Mouse (Mus musculus): Measurements from ENCODE around the gene Rxrb.
"Not testable (repeated sequence)": the region's sequence is repeated elsewhere in the genome, so short reads cannot be mapped to it uniquely, and the experiment has no call there.

Gene Rxrb

DNA sequence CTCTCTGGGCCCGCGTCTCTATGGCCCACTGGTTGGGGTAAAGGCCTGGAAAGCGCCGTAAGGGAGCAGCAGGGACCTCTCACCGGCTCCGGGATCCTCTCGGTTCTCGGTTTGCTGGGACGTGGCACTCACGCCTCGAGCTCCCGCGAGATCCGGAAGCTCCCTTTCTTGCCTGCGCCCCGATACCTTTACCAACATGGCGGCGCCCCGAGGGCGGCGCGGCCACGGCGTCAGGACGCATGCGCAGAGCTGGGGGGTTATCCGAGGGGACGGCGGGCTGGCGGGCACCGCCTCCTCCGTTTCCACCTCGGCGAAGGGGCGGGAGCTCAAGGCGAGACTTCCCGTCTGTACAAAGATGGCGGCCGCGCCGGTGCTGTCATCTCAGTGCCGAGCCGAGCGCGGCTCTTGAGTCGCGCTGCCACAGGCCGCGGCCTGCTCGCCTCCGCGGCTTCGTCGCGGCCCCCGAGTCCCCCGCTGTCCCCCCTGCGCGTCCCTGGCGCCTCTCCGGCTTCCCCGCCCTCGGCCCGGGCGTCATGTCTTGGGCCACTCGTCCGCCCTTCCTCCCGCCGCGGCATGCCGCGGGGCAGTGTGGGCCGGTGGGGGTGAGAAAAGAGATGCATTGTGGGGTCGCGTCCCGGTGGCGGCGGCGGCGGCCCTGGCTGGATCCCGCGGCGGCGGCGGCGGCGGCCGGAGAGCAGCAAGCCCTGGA is at the start of gene Rxrb, which contains the start of gene Slc39a7:
TSS of gene Rxrb (plus strand) at position 348 of the 709 bp plus-strand sequence.
TSS of gene Slc39a7 (minus strand) at position 218 of the 709 bp plus-strand sequence.
- DNase-seq (ENCODE audit: low spot score), result peak; percentile 98

DNA sequence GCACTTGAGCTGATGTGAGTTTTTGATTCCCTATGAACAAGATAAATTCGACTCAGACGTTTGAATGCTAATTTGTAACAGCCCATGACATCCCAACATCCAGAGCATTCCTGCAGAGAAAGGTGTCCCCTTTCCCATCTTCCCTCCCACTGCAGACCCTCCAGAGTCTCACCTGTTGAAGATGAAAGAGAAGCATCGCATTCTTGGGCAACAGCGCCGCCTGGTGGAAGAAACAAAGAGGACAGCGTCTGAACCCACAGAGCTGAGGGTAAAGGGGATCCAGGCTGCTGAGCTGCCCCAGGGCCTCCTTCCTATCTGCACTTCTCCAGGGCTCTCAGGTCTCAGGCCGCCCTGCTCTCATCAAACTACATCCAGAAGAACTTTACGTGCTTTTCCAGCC is 49.5 kb upstream of the Rxrb start:
- DNase-seq (ENCODE audit: low spot score), result peak; percentile 29

DNA sequence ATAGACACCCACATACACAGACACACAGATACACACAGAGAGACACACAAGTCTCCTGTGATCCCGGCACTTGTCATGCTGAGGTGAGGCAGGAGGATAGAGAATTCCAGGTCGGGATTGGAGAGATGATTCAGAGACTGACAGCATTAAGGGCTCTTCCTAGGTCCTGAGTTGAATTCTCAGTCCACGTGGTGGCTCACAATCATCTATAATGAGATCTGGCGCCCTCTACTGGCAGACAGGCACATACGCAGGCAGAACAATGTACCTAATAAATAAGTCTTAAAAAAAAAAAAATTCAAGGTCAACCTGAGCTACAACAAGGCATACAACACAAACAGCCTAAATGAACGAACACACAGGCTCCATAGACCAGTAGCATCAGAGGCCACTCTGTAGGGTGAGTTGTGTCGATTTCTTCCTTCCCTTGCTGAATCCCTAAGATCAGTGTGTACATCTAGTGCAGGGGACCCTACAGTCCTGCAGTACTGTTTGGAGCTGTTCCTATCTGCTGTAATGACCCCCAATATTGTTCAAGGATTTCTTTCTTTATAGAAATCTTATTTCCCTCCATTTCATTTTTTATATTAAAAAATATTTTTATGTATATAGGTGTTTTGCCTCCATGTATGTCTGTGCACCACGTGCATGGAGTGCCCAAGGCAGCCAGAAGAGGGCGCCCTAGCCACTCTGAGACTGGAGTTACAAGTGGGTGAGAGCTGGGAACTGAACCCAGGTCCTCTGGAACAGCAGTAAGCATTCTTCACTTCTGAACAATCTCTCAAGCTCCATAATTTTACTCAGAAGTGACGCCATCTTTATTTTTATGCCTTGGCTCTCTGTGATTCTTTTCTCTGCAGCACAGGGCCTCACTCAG is 39.6 kb upstream of the Rxrb start:
- DNase-seq (ENCODE audit: low spot score), result peak; percentile 42

DNA sequence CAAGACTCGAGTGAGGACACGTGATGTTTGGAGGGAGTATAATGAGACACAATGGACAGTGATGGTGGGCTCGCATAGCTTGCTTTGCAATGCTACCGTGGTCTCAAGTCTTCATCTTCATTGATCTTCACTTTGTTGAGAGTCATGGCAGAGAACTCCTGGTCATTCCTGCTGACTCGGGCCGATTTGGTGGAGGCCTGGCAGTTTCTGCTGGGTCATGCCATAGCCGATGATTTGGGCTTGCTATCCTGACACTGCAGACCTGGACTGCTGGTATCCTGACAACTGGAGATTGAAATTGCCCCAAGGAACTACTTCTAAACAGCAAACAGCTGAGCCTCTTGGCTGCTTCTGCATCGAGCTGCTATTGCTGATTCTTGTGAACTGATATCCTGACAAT is 36.7 kb upstream of the Rxrb start:
- DNase-seq (ENCODE audit: low spot score), result no peak

DNA sequence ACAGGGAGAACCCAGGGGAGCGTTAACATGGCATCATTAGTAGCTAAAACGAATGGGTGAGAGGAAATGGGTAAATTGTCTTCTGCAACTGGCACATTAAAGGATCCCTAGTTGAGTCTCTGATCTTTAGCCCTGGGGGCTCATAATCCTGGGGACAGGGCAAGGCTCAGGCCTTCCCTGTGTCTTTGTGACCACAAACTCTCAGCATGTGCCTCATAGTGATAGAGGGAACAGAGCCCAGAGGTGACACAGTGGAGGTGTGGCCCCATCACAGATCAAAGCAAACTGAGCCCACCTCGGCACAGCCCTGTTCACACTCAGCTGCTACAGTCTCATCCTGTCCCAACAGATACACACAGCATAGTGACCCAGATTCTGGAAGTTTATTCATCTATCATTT is 36.0 kb upstream of the Rxrb start:
- DNase-seq (ENCODE audit: low spot score), result no peak

DNA sequence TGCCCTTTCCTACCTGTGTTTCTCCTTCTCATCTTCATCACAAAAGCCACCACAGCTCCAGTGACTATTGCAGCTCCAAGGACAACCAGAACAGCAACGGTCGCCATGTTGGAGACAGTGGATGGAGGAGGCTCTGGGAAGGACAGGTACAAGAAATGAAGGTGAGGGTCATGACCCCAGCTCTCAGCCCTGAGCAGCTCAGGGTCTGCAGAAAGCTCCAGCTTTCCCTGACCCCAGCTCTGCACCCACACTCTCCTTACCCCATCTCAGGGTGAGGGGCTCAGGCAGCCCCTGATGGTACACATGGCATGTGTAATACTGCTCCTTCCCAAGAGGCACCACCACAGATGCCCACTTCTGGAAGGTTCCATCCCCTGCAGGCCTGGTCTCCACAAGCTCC is 34.6 kb upstream of the Rxrb start:
- not testable (repeated sequence) for DNase-seq (ENCODE audit: low spot score)

DNA sequence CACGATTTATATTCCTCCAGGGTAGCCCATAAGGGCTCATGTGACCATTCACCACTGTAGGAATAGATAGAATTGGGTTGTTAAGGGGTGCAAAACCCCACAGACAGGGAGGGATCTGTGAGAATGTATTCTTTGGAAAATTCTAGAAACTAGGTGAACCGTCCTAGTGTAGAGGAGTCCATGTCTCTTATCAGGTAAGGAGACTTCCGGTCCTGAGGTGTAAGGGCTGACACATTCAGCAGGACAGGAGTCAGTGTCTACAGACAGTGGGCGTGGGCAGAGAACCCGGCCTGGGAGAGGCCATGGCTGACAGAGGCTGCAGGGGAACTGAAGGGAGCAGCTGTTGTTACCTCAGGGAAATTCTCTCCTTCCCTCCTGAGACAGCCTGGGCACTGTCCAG is 32.9 kb upstream of the Rxrb start:
- not testable (repeated sequence) for DNase-seq (ENCODE audit: low spot score)

DNA sequence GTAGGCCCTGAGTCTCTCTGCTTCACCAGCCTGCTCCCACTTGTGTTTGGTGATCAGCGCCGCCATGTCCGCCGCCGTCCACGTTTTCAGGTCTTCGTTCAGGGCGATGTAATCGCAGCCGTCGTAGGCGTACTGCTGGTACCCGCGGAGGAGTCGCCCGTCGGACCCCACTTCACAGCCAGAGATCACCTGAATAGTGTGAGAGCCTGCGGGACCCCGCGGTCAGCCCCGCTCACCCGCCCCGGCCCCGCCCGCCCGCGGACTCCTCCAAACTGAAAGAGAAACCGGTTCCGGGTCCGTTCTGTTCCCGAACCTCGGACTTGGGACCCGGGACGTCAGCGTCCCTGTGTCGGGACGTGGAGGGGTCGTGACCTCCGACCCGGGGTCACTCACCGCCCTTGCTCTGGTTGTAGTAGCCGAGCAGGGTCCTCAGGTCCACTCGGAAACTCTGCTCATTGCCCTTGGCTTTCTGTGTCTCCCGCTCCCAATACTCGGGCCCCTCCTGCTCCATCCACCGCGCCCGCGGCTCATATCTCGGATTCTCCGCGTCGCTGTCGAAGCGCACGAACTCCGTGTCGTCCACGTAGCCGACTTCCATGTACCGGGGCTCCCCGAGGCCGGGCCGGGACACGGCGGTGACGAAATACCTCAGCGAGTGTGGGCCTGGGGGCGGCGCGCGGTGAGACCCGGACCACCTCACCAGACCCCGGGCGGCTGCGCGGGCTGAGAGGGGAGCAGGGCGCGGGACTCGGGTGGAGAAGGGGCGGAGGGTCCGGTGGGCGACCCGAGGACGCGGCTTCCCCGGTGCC is 32.1 kb upstream of the Rxrb start:
- peak; percentile 30 for DNase-seq (ENCODE audit: low spot score)

DNA sequence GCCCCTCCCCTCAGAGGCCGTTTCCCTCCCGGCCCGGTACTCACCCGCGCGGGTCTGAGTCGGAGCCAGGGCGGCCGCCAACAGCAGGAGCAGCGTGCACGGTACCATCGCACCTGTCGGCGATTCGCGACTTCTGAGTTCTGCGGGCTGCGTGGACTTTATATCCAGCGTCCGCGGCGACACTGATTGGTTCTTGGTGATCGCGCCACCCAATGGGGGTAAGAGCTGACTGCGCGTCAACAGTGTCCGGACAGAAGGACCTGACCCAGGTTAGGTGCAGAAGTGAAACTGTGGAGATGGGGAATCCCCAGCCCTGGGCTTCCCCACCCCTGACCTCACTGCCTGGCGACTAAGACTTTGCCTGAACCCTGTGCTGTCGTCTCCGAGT is 31.5 kb upstream of the Rxrb start, which contains the start of gene H2-K1:
TSS of gene H2-K1 (minus strand) at position 198 of the 388 bp plus-strand sequence.
- peak; percentile 85 for DNase-seq (ENCODE audit: low spot score)

DNA sequence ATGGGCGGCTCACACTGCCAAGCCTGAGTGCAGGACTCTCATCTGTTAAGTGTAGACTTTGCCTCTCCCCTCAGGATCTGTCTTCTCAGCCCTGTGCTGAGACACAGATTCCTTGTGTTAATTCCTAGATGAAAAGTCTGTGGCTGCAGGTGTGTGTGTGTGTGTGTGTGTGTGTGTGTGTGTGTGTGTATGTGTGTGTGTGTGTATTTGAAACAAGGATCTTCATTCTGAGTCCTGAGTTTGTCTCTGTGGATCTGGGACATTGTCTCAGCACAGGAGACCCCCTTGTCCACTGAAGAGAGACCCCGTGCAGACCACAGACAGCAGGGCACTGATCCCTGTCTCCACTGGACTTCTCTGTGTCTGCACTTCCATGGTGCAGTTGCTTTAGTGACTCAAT is 30.8 kb upstream of the Rxrb start:
- DNase-seq (ENCODE audit: low spot score), result not testable (repeated sequence)

DNA sequence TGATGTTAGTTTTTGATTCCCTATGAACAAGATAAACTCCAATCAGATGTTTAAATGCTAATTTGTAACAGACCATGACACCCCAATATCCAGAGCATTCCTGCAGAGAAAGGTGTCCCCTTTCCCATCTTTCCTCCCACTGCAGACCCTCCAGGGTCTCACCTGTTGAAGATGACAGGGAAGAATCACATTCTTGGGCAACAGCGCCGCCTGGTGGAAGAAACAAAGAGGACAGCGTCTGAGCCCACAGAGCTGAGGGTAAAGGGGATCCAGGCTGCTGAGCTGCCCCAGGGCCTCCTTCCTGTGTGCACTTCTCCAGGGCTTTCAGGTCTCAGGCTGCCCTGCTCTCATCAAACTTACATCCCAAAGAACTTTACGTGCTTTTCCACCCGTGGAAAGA is 28.2 kb upstream of the Rxrb start:
- DNase-seq (ENCODE audit: low spot score), result no peak

DNA sequence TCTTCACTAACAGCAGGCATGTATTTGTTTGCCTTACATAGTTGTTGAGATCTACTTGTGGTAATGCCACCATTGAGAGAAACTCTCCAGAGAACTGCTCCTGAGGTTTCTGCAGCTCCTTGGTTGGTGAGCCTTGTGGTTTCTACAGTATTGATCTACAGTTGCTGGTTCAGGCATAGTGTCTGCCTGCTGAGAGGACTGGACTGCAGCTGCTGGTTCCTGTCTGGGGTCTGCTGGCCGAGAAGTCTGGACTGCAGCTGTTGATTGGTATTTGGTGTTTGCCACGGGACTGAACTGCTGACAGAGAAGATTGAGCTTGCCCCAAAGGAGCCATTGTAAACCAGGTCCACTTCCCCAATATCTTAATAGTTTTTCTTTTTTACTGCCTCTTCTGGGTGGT is 25.0 kb upstream of the Rxrb start:
- DNase-seq (ENCODE audit: low spot score), result no peak

DNA sequence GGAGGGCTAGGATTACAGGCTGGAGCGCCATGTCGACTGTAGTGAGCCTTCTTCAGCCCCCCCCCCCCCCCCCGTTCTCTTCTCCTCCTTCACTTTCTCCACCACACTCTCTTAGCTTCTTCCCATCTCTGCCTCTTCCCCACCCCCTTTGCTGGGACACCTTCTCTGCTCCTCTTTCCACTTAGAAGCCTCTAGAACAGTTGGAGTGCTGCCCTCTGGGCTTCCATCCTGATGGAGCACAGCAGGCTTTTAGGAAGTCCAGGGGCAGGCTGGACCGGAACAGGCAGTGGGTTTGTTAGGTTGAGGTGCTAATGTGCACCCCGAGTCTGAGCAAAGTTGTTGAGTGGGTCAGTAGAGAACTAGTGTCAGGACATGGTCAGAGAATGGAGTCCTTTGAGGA is 21.5 kb upstream of the Rxrb start:
- DNase-seq (ENCODE audit: low spot score), result no peak

DNA sequence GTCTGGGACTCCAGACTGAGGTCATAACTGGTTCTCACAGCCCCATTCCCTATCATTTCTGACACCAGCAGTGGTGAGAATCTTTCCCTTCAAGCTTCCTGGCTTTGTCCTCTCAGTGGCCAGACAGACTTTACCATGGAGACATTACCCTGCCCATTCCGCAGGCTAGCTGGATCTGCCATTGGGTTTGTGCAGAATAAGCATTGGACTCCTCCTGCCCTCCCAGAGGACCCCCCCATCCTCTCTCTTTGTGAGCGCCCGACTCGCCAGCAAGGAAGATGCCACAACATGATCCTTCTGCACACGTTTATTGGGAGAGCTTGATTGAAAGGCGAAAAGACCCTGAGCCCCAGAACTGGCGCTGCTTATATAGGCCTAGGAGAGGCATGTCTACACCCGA is 18.2 kb upstream of the Rxrb start:
- DNase-seq (ENCODE audit: low spot score), result no peak

DNA sequence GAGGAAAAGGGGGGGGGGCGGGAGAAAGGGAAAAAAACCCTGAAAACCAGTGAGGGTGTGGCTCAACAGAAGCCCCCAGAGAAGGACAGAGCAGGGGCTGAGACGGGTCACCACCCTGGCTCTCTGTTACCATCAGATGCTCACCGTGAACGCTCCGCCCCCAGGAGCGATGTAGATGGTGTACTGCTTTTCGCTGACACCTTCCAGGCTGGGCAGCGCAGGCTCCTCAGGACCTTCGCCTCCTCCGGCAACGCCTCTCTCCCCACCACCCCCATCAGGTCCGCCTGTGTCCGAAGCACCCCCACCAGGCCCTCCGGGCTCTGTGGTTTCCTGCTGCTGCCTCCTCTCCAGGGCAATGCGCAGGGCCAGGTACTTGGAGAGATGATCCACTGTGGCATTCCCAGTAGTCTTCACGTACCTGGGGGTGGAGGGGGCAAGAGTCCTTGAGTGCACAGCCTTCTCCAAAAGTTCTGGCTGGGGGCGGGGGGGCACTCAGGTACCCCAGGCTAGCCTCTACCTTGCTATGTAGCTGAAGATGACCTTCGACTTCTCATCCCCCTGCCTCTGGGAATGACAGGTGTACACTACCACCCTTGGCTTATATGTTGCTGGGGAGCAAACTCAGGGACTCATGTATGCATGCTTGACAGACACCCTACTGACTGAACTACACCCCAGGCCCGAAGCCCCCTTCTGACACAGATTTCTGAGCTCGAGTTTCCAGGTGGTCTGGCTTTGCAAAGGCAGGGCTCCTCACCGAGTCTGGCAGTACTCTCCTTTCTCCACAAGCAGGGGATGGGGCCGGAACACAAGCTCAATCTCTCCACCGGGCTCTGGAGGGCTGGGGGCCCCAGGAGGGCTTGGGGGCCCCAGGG is 9.8 kb upstream of the Rxrb start:
- DNase-seq (ENCODE audit: low spot score), result peak; percentile 29

DNA sequence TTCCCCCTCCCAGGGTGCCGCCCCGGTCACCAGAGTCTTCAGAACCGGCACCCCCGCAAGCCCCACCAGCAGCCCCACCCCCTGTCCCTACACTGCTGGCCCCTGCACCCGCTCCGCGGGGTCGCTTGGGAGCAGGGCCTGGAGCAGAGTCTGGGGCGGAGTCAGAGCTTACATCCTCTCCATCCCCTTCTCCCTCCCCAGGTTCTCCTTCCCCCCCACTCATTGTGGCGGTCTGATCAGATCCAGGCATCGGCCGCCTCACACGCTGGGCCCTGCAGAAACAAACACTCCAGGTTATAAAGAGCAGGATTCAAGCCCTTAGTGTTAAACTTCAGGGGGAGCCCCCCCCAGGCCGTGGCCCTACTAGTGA is 9.2 kb upstream of the Rxrb start:
- peak; percentile 11 for DNase-seq (ENCODE audit: low spot score)

DNA sequence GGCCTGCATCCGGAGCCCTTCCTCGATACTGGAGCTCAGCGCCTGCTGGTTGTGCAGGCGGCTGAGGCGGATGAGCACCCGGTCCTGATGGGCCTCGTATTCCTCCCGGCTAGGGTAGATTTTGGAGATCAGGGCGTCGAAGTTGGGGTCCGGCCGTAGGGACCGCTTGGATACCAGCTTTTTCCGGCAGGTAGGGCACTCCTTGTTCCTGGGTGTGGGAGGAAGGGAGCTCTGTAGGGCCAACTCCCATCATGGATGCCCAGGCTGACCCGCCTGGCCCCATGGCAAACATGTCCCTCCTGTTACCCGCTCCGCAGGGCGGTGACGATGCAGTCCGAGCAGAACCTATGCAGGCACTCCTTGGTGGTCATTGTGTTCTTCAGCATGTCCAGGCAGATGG is 8.6 kb upstream of the Rxrb start:
- peak; percentile 9 for DNase-seq (ENCODE audit: low spot score)

DNA sequence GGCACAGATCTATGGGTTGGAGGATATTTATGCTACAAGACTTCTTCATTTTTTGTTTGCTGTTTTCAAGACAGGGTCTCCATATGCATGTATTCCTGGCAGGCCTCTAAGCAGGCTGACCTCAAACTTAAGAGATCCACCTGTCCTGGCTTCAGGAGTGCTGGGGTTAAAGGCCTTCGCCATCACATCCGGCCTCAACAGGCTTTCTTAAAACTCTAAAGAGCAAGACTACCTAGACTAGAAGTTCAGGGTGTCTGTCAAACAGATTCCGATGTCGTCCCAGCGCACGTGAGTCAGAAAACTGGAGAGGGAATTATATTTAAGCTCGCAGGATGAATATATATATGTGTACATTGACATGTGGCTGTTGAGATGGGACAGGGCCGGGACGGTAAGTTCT is 7.9 kb upstream of the Rxrb start:
- no peak for DNase-seq (ENCODE audit: low spot score)

DNA sequence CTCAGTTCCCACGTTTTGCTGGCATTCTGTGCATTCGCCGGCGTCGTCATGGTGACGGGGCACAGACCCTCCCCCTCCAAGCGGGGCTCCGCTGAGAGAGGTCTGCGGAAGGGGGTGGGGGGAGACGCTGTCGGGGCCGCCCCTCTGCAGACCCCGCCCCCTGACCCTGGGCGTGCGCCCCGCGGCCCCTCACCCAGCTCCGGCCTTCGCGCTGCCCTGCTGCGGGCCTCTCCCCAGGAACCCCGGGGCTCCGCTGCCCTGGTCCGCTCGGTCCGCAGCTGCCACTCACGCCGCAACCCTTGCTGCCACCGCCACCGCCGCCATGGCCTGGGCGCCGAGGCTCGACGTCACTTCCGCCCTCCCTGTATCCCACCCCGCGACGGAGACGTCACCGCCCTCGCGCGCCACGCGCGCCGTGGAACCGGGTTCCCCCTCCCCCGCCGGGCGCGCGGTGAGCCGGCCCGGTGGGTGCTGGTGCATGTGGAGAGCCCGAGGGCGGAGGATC is 7.2 kb upstream of the Rxrb start, which contains the start of gene Ring1:
TSS of gene Ring1 (minus strand) at position 364 of the 505 bp plus-strand sequence.
- peak; percentile 86 for DNase-seq (ENCODE audit: low spot score)

DNA sequence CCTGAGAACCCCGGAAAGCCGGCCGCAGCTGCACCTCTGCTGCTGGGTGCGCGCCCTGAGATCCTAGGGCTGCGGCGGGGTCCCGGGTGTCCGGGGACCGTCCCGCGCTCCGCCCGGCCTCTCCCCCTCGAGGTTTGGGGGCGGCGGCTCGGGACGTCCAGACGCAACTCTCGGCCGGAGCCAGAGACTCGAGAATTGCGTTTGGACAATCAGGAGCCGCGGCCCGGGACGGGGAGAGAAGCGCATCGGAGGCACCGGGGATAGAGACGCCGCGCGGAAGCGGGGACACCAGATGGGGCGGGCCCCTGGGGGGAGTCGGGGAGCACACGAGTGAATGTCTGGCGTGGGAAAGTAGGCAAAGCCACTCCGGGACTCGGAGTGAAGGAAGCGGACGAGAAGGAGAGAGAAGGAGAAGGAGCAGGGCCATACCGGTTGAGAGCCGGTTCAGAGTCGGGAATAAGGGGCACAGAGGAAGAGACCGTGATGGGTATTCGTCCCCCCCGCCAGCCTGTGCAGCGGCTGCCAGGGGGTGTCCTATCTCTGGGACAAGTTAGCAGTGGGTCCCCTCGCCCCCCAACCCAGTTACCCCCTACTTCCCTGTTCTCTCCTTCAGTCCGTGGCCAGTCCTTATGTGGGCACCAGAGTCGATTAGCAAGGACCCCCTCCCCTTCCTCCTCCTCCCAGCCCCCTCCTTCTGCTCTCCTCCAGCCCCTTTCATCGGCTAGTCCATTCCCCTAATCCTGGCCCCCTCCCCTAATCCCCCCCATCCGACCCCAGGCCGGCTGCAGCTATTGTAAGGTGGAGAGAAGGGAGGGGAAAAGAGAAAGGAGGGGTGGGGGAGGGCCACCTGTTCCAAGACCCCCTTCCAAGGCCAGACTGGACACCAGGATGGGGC is 6.5 kb upstream of the Rxrb start:
- DNase-seq (ENCODE audit: low spot score), result peak; percentile 9
